Mouse (Mus musculus): ENCODE measurements around the gene Dglucy. TPM values are rescaled to one million over a fixed set of nuclear protein-coding genes. Genes with fewer than 3 reads are reported as not detected.

The Dglucy gene
- polyA plus RNA-seq, 1 experiment from 2014 or later, result 4.5 TPM

GRCm38 (mm10) chr12:100878556-100878955 is 99.7 kb downstream of the Dglucy start:
- WGBS, result 88% methylated on average over 16 of the region's 16 CpGs
- ATAC-seq, result no peak
- no peak overlapping the region for H3K9ac ChIP-seq (ENCODE audit: low read depth, low read length)

GRCm38 (mm10) chr12:100883168-100883567 is 104.3 kb downstream of the Dglucy start:
- 80% methylated on average over 7 of the region's 7 CpGs for WGBS
- Histone ChIP-seq H3K4me2 (ENCODE audit: low read length) (no peak overlapping the region), H3K27ac (ENCODE audit: low read depth, low read length) (no peak overlapping the region), H3K9ac (ENCODE audit: low read depth, low read length) (no peak overlapping the region), H3K4me3 (ENCODE audit: low read length) (no peak overlapping the region), H3K9me3 (ENCODE audit: control insufficient read depth, low read length) (no peaks in the 10 kb centered on the region), H3K4me1 (ENCODE audit: control insufficient read depth, insufficient read depth, low read depth, low read length) (no peaks in the 10 kb centered on the region; the same call in 1 of the 2 replicates), H3K36me3 (ENCODE audit: control insufficient read depth, insufficient read depth, low read length) (no peaks in the 10 kb centered on the region), H3K27me3 (replicated peaks; ENCODE audit: control insufficient read depth, insufficient read depth, low read length) (no peaks in the 10 kb centered on the region)
- ATAC-seq, result no peak

More at GRCm38 (mm10) chr12:100878556-100878955, 99.7 kb downstream of the Dglucy start:
- H3K4me1 ChIP-seq (ENCODE audit: control insufficient read depth, insufficient read depth, low read depth, low read length), result no peaks in the 10 kb centered on the region
- H3K36me3 ChIP-seq (ENCODE audit: control insufficient read depth, insufficient read depth, low read length), result no peaks in the 10 kb centered on the region
- H3K4me2 ChIP-seq (ENCODE audit: low read length), result no peak overlapping the region
- no peaks in the 10 kb centered on the region for H3K27me3 ChIP-seq (replicated peaks; ENCODE audit: control insufficient read depth, insufficient read depth, low read length)
- H3K27ac ChIP-seq (ENCODE audit: low read depth, low read length), result no peak overlapping the region
- no peaks in the 10 kb centered on the region for H3K9me3 ChIP-seq (ENCODE audit: control insufficient read depth, low read length)
- H3K4me3 ChIP-seq (ENCODE audit: low read length), result no peak overlapping the region

GRCm38 (mm10) chr12:100885585-100885984 is 106.7 kb downstream of the Dglucy start:
- 92% methylated on average over 3 of the region's 3 CpGs for WGBS
- no peaks in the 10 kb centered on the region for H3K27me3 ChIP-seq (replicated peaks; ENCODE audit: control insufficient read depth, insufficient read depth, low read length)
- no peaks in the 10 kb centered on the region for H3K36me3 ChIP-seq (ENCODE audit: control insufficient read depth, insufficient read depth, low read length)
- peaks cover 2% of the 10 kb centered on the region; the same call in 1 of the 2 replicates for H3K9me3 ChIP-seq (ENCODE audit: control insufficient read depth, low read length)
- H3K27ac ChIP-seq (ENCODE audit: low read depth, low read length), result no peak overlapping the region
- H3K9ac ChIP-seq (ENCODE audit: low read depth, low read length), result no peak overlapping the region
- H3K4me3 ChIP-seq (ENCODE audit: low read length), result no peak overlapping the region
- no peak for ATAC-seq
- no peak overlapping the region for H3K4me2 ChIP-seq (ENCODE audit: low read length)
- no peaks in the 10 kb centered on the region; the same call in 1 of the 2 replicates for H3K4me1 ChIP-seq (ENCODE audit: control insufficient read depth, insufficient read depth, low read depth, low read length)

GRCm38 (mm10) chr12:100886877-100887276 is 108.0 kb downstream of the Dglucy start:
- H3K36me3 ChIP-seq (ENCODE audit: control insufficient read depth, insufficient read depth, low read length), result no peaks in the 10 kb centered on the region
- WGBS, result 80% methylated on average over 4 of the region's 4 CpGs
- H3K27me3 ChIP-seq (replicated peaks; ENCODE audit: control insufficient read depth, insufficient read depth, low read length), result no peaks in the 10 kb centered on the region
- peaks cover 3% of the 10 kb centered on the region; the same call in 1 of the 2 replicates for H3K9me3 ChIP-seq (ENCODE audit: control insufficient read depth, low read length)
- ATAC-seq, result no peak
- no peaks in the 10 kb centered on the region; the same call in 1 of the 2 replicates for H3K4me1 ChIP-seq (ENCODE audit: control insufficient read depth, insufficient read depth, low read depth, low read length)
- H3K4me3 ChIP-seq (ENCODE audit: low read length), result no peak overlapping the region
- H3K27ac ChIP-seq (ENCODE audit: low read depth, low read length), result no peak overlapping the region
- no peak overlapping the region for H3K9ac ChIP-seq (ENCODE audit: low read depth, low read length)
- H3K4me2 ChIP-seq (ENCODE audit: low read length), result no peak overlapping the region

GRCm38 (mm10) chr12:100887801-100888258 is 109.0 kb downstream of the Dglucy start:
- Histone ChIP-seq H3K9ac (ENCODE audit: low read depth, low read length) (no peak overlapping the region), H3K4me2 (ENCODE audit: low read length) (peak overlapping the region; percentile 27; the same call in 1 of the 2 replicates), H3K4me1 (ENCODE audit: control insufficient read depth, insufficient read depth, low read depth, low read length) (no peaks in the 10 kb centered on the region; the same call in 1 of the 2 replicates), H3K9me3 (ENCODE audit: control insufficient read depth, low read length) (peaks cover 3% of the 10 kb centered on the region; the same call in 1 of the 2 replicates), H3K27me3 (replicated peaks; ENCODE audit: control insufficient read depth, insufficient read depth, low read length) (no peaks in the 10 kb centered on the region), H3K36me3 (ENCODE audit: control insufficient read depth, insufficient read depth, low read length) (no peaks in the 10 kb centered on the region), H3K4me3 (ENCODE audit: low read length) (no peak overlapping the region), H3K27ac (ENCODE audit: low read depth, low read length) (no peak overlapping the region)
- 35% methylated on average over 12 of the region's 12 CpGs for WGBS
- ATAC-seq, result peak; percentile 73

- H3K27ac ChIP-seq (ENCODE audit: low read depth, low read length), result no peak overlapping the region
- no peak for ATAC-seq
- no peak overlapping the region for H3K4me2 ChIP-seq (ENCODE audit: low read length)
- H3K9ac ChIP-seq (ENCODE audit: low read depth, low read length), result no peak overlapping the region
- peaks cover 2% of the 10 kb centered on the region for H3K4me1 ChIP-seq (ENCODE audit: control insufficient read depth, insufficient read depth, low read depth, low read length)
- H3K27me3 ChIP-seq (replicated peaks; ENCODE audit: control insufficient read depth, insufficient read depth, low read length), result no peaks in the 10 kb centered on the region
- no peaks in the 10 kb centered on the region for H3K36me3 ChIP-seq (ENCODE audit: control insufficient read depth, insufficient read depth, low read length)
- WGBS, result 83% methylated on average over 3 of the region's 3 CpGs
- peaks cover 3% of the 10 kb centered on the region; the same call in 1 of the 2 replicates for H3K9me3 ChIP-seq (ENCODE audit: control insufficient read depth, low read length)
- no peak overlapping the region for H3K4me3 ChIP-seq (ENCODE audit: low read length)
Measured at GRCm38 (mm10) chr12:100890548-100890947, 111.7 kb downstream of the Dglucy start.

- Histone ChIP-seq H3K9me3 (ENCODE audit: control insufficient read depth, low read length) (peaks cover 2% of the 10 kb centered on the region; the same call in 1 of the 2 replicates), H3K4me3 (ENCODE audit: low read length) (no peak overlapping the region), H3K27ac (ENCODE audit: low read depth, low read length) (no peak overlapping the region), H3K4me1 (ENCODE audit: control insufficient read depth, insufficient read depth, low read depth, low read length) (peaks cover 16% of the 10 kb centered on the region), H3K27me3 (replicated peaks; ENCODE audit: control insufficient read depth, insufficient read depth, low read length) (no peaks in the 10 kb centered on the region), H3K9ac (ENCODE audit: low read depth, low read length) (no peak overlapping the region), H3K4me2 (ENCODE audit: low read length) (no peak overlapping the region), H3K36me3 (ENCODE audit: control insufficient read depth, insufficient read depth, low read length) (no peaks in the 10 kb centered on the region)
- 5% methylated on average over 2 of the region's 2 CpGs for WGBS
- peak; percentile 43; the same call in 1 of the 2 replicates for ATAC-seq
Measured at GRCm38 (mm10) chr12:100895504-100895903, 116.6 kb downstream of the Dglucy start.

GRCm38 (mm10) chr12:100896661-100897060 is 117.8 kb downstream of the Dglucy start:
- no peaks in the 10 kb centered on the region for H3K27me3 ChIP-seq (replicated peaks; ENCODE audit: control insufficient read depth, insufficient read depth, low read length)
- H3K36me3 ChIP-seq (ENCODE audit: control insufficient read depth, insufficient read depth, low read length), result no peaks in the 10 kb centered on the region
- WGBS, result 40% methylated on average over 3 of the region's 3 CpGs
- no peaks in the 10 kb centered on the region for H3K9me3 ChIP-seq (ENCODE audit: control insufficient read depth, low read length)
- no peak overlapping the region for H3K27ac ChIP-seq (ENCODE audit: low read depth, low read length)
- peaks cover 16% of the 10 kb centered on the region for H3K4me1 ChIP-seq (ENCODE audit: control insufficient read depth, insufficient read depth, low read depth, low read length)
- H3K9ac ChIP-seq (ENCODE audit: low read depth, low read length), result no peak overlapping the region
- ATAC-seq, result no peak
- H3K4me3 ChIP-seq (ENCODE audit: low read length), result no peak overlapping the region
- no peak overlapping the region for H3K4me2 ChIP-seq (ENCODE audit: low read length)

- H3K27me3 ChIP-seq (replicated peaks; ENCODE audit: control insufficient read depth, insufficient read depth, low read length), result no peaks in the 10 kb centered on the region
- H3K9ac ChIP-seq (ENCODE audit: low read depth, low read length), result peak overlapping the region; percentile 65; the same call in 1 of the 2 replicates
- 16% methylated on average over 12 of the region's 12 CpGs for WGBS
- no peak for ATAC-seq
- H3K27ac ChIP-seq (ENCODE audit: low read depth, low read length), result no peak overlapping the region
- H3K4me2 ChIP-seq (ENCODE audit: low read length), result peak overlapping the region; percentile 83
- no peaks in the 10 kb centered on the region for H3K9me3 ChIP-seq (ENCODE audit: control insufficient read depth, low read length)
- peak overlapping the region; percentile 46 for H3K4me3 ChIP-seq (ENCODE audit: low read length)
- H3K4me1 ChIP-seq (ENCODE audit: control insufficient read depth, insufficient read depth, low read depth, low read length), result peaks cover 16% of the 10 kb centered on the region
- no peaks in the 10 kb centered on the region for H3K36me3 ChIP-seq (ENCODE audit: control insufficient read depth, insufficient read depth, low read length)
Measured at GRCm38 (mm10) chr12:100897736-100898650, 119.1 kb downstream of the Dglucy start.

All from hindbrain, embryonic 16.5 days (tissue).